Mouse (Mus musculus): ENCODE measurements at regions not wholly inside any gene's neighbourhood (a gene's known extent, or its start where the extent isn't known, plus 50 kb on each side); places are given as distances from the start of the nearest gene placed in this dataset.

GRCm38 (mm10) chr14:105480048-105480447 is 221.7 kb downstream of the Ndfip2 start:
- TF ChIP-seq CTCF (IDR thresholded peaks at IDR 0.05; ENCODE audit: low read depth, low read length) (no peak), POLR2AphosphoS5 (IDR thresholded peaks at IDR 0.05; ENCODE audit: insufficient replicate concordance, low read depth, low read length) (no peak), GATA1 (IDR thresholded peaks at IDR 0.05; ENCODE audit: borderline replicate concordance, low read length) (no peak)
